Mouse (Mus musculus) CH12F3 (cell line): Measurements from ENCODE around the gene Cadm2.

Experiments
- in situ Hi-C: fragments of 300-500 bp; cut with MboI; formaldehyde crosslinking; loops from 2 replicates; pipeline ENCODE4 v1.14.3; 2020; ENCODE audit warnings: low sequenced_read_pairs

Gene Cadm2

GRCm38 (mm10) chr16:66968336-66968735 is 652.4 kb downstream of the Cadm2 start:
- in situ Hi-C loops, result no loop called here

GRCm38 (mm10) chr16:66967686-66968085 is 653.0 kb downstream of the Cadm2 start:
- in situ Hi-C loops, result no loop called here

- in situ Hi-C loops, result no loop called here
Observed at GRCm38 (mm10) chr16:66959146-66959545, 661.6 kb downstream of the Cadm2 start.

GRCm38 (mm10) chr16:66955876-66956275 is 664.8 kb downstream of the Cadm2 start:
- in situ Hi-C loops, result no loop called here

GRCm38 (mm10) chr16:66936332-66936731 is 684.4 kb downstream of the Cadm2 start:
- in situ Hi-C loops, result no loop called here

- in situ Hi-C loops, result no loop called here
Observed at GRCm38 (mm10) chr16:66925517-66925916, 695.2 kb downstream of the Cadm2 start.

- in situ Hi-C loops, result no loop called here
Observed at GRCm38 (mm10) chr16:66922753-66923152, 698.0 kb downstream of the Cadm2 start.

GRCm38 (mm10) chr16:66921414-66921915 is 699.2 kb downstream of the Cadm2 start:
- in situ Hi-C loops, result no loop called here

GRCm38 (mm10) chr16:66919889-66920402 is 700.8 kb downstream of the Cadm2 start:
- in situ Hi-C loops, result no loop called here

GRCm38 (mm10) chr16:66901801-66902200 is 718.9 kb downstream of the Cadm2 start:
- in situ Hi-C loops, result no loop called here

GRCm38 (mm10) chr16:66900664-66901063 is 720.0 kb downstream of the Cadm2 start:
- in situ Hi-C loops, result no loop called here

GRCm38 (mm10) chr16:66892359-66892758 is 728.3 kb downstream of the Cadm2 start:
- in situ Hi-C loops, result no loop called here

- in situ Hi-C loops, result no loop called here
Observed at GRCm38 (mm10) chr16:66891559-66892247, 729.0 kb downstream of the Cadm2 start.

- in situ Hi-C loops, result no loop called here
Observed at GRCm38 (mm10) chr16:66889907-66890306, 730.8 kb downstream of the Cadm2 start.

GRCm38 (mm10) chr16:66882597-66882996 is 738.1 kb downstream of the Cadm2 start:
- in situ Hi-C loops, result no loop called here

- in situ Hi-C loops, result no loop called here
Observed at GRCm38 (mm10) chr16:66871201-66871600, 749.5 kb downstream of the Cadm2 start.

- in situ Hi-C loops, result no loop called here
Observed at GRCm38 (mm10) chr16:66851047-66851446, 769.7 kb downstream of the Cadm2 start.

GRCm38 (mm10) chr16:66824866-66825265 is 795.8 kb downstream of the Cadm2 start:
- in situ Hi-C loops, result no loop called here

- in situ Hi-C loops, result no loop called here
Observed at GRCm38 (mm10) chr16:66811495-66811894, 809.2 kb downstream of the Cadm2 start.

GRCm38 (mm10) chr16:66798204-66798603 is 822.5 kb downstream of the Cadm2 start:
- in situ Hi-C loops, result no loop called here

GRCm38 (mm10) chr16:66793067-66793466 is 827.6 kb downstream of the Cadm2 start:
- in situ Hi-C loops, result no loop called here

GRCm38 (mm10) chr16:66771883-66772282 is 848.8 kb downstream of the Cadm2 start:
- in situ Hi-C loops, result no loop called here

GRCm38 (mm10) chr16:66769545-66769944 is 851.2 kb downstream of the Cadm2 start:
- in situ Hi-C loops, result no loop called here
